Mouse (Mus musculus) hindbrain, embryonic 14.5 days (tissue): ENCODE data around the gene Stil. TPM values are rescaled to one million over a fixed set of nuclear protein-coding genes. Genes with fewer than 3 reads are reported as not detected.
"Not testable (repeated sequence)": the region's sequence is repeated elsewhere in the genome, so short reads cannot be mapped to it uniquely, and the experiment has no call there.

Experiments used
- ATAC-seq: fragments of 200-750 bp; cut with Nextera tagmentation; 2 replicates; pipeline ENCODE4 v1.8.0; 2017; ENCODE audit warnings: moderate number of reproducible peaks, mild to moderate bottlenecking, moderate TSS enrichment, moderate library complexity; ENCODE audit not compliant: low FRiP score
- DNase-seq: peaks from one replicate; pipeline ENCODE4 v3.0.0-alpha.2; 2015; ENCODE audit warnings: low spot score
- H3K27ac ChIP-seq: fragments of 300-500 bp; sonication (generic); 2 replicates; pipeline ENCODE4 v1.5.1; 2014; ENCODE audit warnings: mild to moderate bottlenecking, moderate library complexity
- H3K27me3 ChIP-seq: fragments of 300-500 bp; sonication (generic); 2 replicates; pipeline ENCODE4 v1.6.1; 2014; ENCODE audit warnings: mild to moderate bottlenecking, low read length, mixed read lengths; ENCODE audit not compliant: control insufficient read depth, insufficient read depth
- H3K36me3 ChIP-seq: fragments of 300-500 bp; sonication (generic); replicated peaks from 2 replicates; pipeline ENCODE4 v1.6.1; 2014; ENCODE audit not compliant: control insufficient read depth, insufficient read depth
- H3K4me1 ChIP-seq: fragments of 300-500 bp; sonication (generic); replicated peaks from 2 replicates; pipeline ENCODE4 v1.6.1; 2014; ENCODE audit warnings: antibody characterized with exemption, low read length, mixed read lengths; ENCODE audit not compliant: control insufficient read depth, insufficient read depth
- H3K4me2 ChIP-seq: fragments of 300-500 bp; sonication (generic); replicated peaks from 2 replicates; pipeline ENCODE4 v1.6.1; 2014; ENCODE audit warnings: mild to moderate bottlenecking, moderate library complexity
- H3K4me3 ChIP-seq: fragments of 300-500 bp; sonication (generic); replicated peaks from 2 replicates; pipeline ENCODE4 v1.5.1; 2014; ENCODE audit warnings: mild to moderate bottlenecking, low read length
- H3K9ac ChIP-seq: fragments of 300-500 bp; sonication (generic); 2 replicates; pipeline ENCODE4 v1.6.1; 2014
- H3K9me3 ChIP-seq: fragments of 300-500 bp; sonication (generic); 2 replicates; pipeline ENCODE4 v1.6.1; 2016; ENCODE audit warnings: low read length; ENCODE audit not compliant: control insufficient read depth
- WGBS: fragments of 180-500 bp; shearing (Covaris S2); extraction: QIAGEN DNeasy Blood & Tissue Kit; methylation state at CpG from one replicate; pipeline ENCODE4 v1.1.7; 2014; 5-methylcytosine and 5-hydroxymethylcytosine counted together
- polyA plus RNA-seq: library from polyadenylated mRNA; unstranded; fragments of >200 nt; fragmentation: Nextera tagmentation; extraction: Ambion mirVana; gene quantifications from 2 replicates; pipeline ENCODE4 v1.2.1, GENCODE M21; 2014

Gene Stil
- 2.9 and 3.6 TPM in 2 replicates for polyA plus RNA-seq

DNA sequence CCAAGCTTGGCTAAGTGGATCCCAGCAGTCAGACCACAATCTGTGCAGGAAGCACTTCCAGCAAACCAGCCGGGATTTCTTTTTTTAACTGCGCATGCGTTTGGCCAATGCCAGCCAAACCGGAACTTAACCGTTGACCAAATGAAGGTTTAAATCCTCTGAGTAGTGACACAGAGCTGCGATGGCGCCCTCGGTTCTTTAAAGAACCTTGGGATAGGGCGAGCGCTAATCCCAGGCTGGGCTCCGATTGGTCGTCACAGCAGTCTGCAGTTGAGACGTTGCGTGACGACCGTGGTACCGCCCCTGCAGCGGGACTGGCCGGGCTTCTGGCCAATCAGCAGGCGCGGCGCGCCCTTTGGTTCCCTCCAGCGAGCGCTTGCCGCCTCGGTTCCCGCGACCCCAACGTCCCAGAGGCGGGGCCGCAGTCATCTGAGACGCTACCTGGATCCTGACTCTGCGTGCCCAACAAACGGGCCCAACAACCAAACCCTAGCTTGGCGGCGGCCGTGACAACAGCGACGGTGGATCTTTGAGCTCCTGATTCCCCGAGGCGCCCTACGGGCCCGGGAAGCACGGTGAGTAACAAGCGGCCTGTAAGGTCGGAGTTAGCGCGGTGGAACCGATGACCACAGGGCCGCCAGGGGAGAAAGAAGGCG is at the start of gene Stil:
Stil (plus strand) TSS at position 387 of the 656 bp plus-strand sequence.
- Histone ChIP-seq H3K4me3 (peak within 1 kb of the TSS; percentile 52), H3K27ac (peak within 1 kb of the TSS; percentile 92), H3K9me3 (no peaks in the 10 kb centered on the region), H3K9ac (peak within 1 kb of the TSS; percentile 69), H3K36me3 (no peaks in the 10 kb centered on the region), H3K27me3 (no peaks in the 10 kb centered on the region), H3K4me2 (peak within 1 kb of the TSS; percentile 77), H3K4me1 (peaks cover 6% of the 10 kb centered on the region; the same call in 1 of the 2 replicates)
- DNase-seq (peak; percentile 95), ATAC-seq (peak; percentile 100)
- under 1% methylated on average over 52 of the region's 52 CpGs for WGBS

DNA sequence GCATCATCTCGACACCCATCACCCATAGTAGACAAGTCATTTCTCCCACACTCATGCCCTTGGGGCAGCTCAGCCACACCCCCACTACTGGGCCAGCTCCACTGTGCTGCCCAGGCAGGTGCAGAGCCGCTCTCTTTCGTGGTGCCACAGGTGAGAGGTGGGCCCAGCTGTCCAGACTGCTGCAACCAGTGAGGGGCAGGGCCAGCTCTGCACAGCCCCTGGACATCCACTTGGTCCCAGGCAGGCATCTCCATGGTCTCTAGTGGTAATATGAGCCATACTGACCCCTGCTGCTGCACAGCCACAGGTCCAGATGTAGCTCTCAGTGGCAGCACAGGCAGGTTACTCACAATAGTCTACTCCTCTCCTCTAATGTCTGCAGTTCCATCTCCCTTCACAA is 46.8 kb upstream of the Stil start:
- H3K9ac ChIP-seq: no peak overlapping the region
- H3K4me1 ChIP-seq: no peaks in the 10 kb centered on the region
- H3K36me3 ChIP-seq: peaks cover 4% of the 10 kb centered on the region; the same call in 1 of the 2 replicates
- ATAC-seq (no peak), DNase-seq (no peak)
- no peak overlapping the region for H3K4me3 ChIP-seq
- no peaks in the 10 kb centered on the region for H3K27me3 ChIP-seq
- H3K9me3 ChIP-seq: no peaks in the 10 kb centered on the region
- WGBS: 93% methylated on average over 3 of the region's 3 CpGs
- no peak overlapping the region for H3K4me2 ChIP-seq
- H3K27ac ChIP-seq: no peak overlapping the region

- no peak overlapping the region for H3K27ac ChIP-seq
- H3K4me3 ChIP-seq: no peak overlapping the region
- no peaks in the 10 kb centered on the region for H3K4me1 ChIP-seq
- no peak overlapping the region for H3K9ac ChIP-seq
- H3K9me3 ChIP-seq: no peaks in the 10 kb centered on the region
- DNase-seq: no peak
- H3K4me2 ChIP-seq: no peak overlapping the region
- no peak for ATAC-seq
- no peaks in the 10 kb centered on the region for H3K27me3 ChIP-seq
- peaks cover 35% of the 10 kb centered on the region for H3K36me3 ChIP-seq
These were observed 42.6 kb upstream of the Stil start for GRCm38 (mm10) chr4:114957403-114957802.

DNA sequence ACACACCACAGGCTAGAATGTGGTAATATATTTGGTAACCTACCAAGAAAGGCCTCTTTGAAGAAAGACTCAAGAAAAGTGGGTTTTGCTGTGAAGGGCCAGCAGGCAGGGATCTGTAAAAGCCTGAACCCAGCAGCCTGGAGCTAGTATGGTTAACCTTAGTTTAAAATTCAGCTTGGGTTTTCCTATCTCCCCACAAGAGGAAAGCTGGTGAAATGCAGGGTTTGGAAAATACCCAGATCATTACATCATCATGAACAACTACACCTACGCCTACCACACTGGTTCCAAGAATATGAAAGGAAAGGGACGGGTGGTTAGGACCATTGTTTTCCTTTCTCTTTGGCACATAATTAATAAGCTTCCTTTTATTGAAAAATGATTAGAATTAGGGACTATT is 41.7 kb upstream of the Stil start:
- no peaks in the 10 kb centered on the region for H3K4me1 ChIP-seq

DNA sequence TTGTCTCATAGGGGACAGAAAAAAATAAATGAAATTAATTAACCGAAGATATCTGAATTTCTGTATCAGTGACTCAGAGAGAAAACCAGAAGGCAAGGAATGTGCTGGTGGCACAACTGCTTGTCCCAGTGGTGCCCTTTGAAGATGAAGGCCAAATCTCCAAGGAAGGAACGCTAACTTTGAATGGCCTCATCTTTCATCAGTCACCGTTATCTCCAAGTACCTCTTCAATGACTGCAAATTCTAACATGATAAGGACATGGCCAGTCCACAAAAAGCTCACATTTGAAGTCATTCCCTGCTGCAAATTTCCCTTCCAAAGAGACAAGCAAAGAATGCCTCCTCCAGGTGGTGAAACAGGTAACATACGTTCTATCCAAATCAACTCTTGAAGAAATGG is 41.2 kb upstream of the Stil start:
- H3K36me3 ChIP-seq: peaks cover 43% of the 10 kb centered on the region
- no peak for ATAC-seq
- over 99% methylated on average over 4 of the region's 4 CpGs for WGBS

More for the DNA sequence above, 41.7 kb upstream of the Stil start:
- H3K9me3 ChIP-seq: no peaks in the 10 kb centered on the region
- no peak for DNase-seq
- no peak for ATAC-seq
- no peaks in the 10 kb centered on the region for H3K27me3 ChIP-seq
- peaks cover 42% of the 10 kb centered on the region for H3K36me3 ChIP-seq
- H3K27ac ChIP-seq: no peak overlapping the region
- H3K4me3 ChIP-seq: no peak overlapping the region
- no peak overlapping the region for H3K4me2 ChIP-seq
- WGBS: 81% methylated on average over 2 of the region's 2 CpGs
- H3K9ac ChIP-seq: no peak overlapping the region

DNA sequence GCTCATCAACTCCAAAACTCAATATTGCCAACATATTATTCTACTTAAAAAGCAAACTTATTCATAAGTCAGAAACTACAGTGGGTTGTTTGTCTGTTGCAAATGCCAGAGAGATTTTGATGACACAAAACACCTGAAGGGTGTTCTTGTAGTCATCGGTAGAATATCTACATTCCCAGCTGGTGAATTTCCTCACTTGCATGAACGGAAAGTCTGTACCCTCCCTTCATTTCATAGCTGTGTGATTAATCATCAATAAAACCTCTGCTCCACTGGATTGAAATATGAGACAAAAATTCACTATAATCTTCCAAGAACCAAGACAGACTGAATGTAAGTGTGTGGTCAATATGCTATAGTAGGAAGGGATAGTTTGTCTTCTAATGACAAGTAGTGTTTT is 40.4 kb upstream of the Stil start:
- no peak for DNase-seq
- no peak overlapping the region for H3K4me3 ChIP-seq
- H3K36me3 ChIP-seq: peaks cover 48% of the 10 kb centered on the region
- 93% methylated on average over 2 of the region's 2 CpGs for WGBS
- no peak overlapping the region for H3K27ac ChIP-seq
- no peak overlapping the region for H3K9ac ChIP-seq
- H3K4me2 ChIP-seq: no peak overlapping the region
- no peaks in the 10 kb centered on the region for H3K27me3 ChIP-seq
- no peaks in the 10 kb centered on the region for H3K4me1 ChIP-seq
- ATAC-seq: no peak
- no peaks in the 10 kb centered on the region for H3K9me3 ChIP-seq

More for the DNA sequence above, 41.2 kb upstream of the Stil start:
- Histone ChIP-seq H3K4me1 (no peaks in the 10 kb centered on the region), H3K27me3 (no peaks in the 10 kb centered on the region), H3K4me3 (no peak overlapping the region), H3K27ac (no peak overlapping the region), H3K9ac (no peak overlapping the region), H3K4me2 (no peak overlapping the region), H3K9me3 (no peaks in the 10 kb centered on the region)
- no peak for DNase-seq

DNA sequence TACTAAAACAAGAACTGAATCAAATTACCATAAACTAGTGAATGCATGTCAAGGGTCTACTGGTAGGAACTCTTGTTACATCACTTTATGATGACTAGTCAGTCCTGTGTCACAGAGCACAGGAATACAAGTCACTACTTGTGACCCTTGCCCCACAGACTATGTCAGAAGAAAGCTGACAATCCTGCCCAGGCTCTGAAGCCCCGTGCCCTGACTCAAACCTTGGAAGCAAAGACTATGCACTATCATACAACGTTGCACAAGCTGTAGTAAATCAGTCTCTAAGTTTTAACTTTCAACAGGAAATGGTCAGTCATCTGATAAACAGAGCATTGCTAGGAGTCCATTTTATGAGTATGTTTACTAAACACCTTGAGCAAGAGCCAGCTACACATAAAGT is 39.1 kb upstream of the Stil start:
- not testable (repeated sequence) for H3K27me3 ChIP-seq, H3K4me2 ChIP-seq, H3K9me3 ChIP-seq, ATAC-seq, H3K27ac ChIP-seq, H3K4me1 ChIP-seq, H3K4me3 ChIP-seq, DNase-seq, H3K9ac ChIP-seq
- H3K36me3 ChIP-seq: peaks cover 61% of the 10 kb centered on the region
- 94% methylated on average over 2 of the region's 2 CpGs for WGBS

- peaks cover 33% of the 10 kb centered on the region for H3K36me3 ChIP-seq
- H3K4me1 ChIP-seq: no peaks in the 10 kb centered on the region
- no peak for DNase-seq
- H3K9me3 ChIP-seq: no peaks in the 10 kb centered on the region
- ATAC-seq: no peak
- no peak overlapping the region for H3K4me2 ChIP-seq
- H3K27ac ChIP-seq: no peak overlapping the region
- no peak overlapping the region for H3K9ac ChIP-seq
- WGBS: 98% methylated on average over 5 of the region's 5 CpGs
- H3K27me3 ChIP-seq: no peaks in the 10 kb centered on the region
- H3K4me3 ChIP-seq: no peak overlapping the region
These were observed 29.2 kb upstream of the Stil start for GRCm38 (mm10) chr4:114970736-114971135.

- H3K9ac ChIP-seq: no peak overlapping the region
- H3K4me1 ChIP-seq: no peaks in the 10 kb centered on the region
- WGBS: 86% methylated on average over 1 of the region's 1 CpGs
- H3K4me3 ChIP-seq: no peak overlapping the region
- H3K27ac ChIP-seq: no peak overlapping the region
- no peaks in the 10 kb centered on the region for H3K9me3 ChIP-seq
- H3K4me2 ChIP-seq: no peak overlapping the region
- ATAC-seq (no peak), DNase-seq (no peak)
- H3K36me3 ChIP-seq: peaks cover 9% of the 10 kb centered on the region
- H3K27me3 ChIP-seq: no peaks in the 10 kb centered on the region
These were observed 26.7 kb upstream of the Stil start for GRCm38 (mm10) chr4:114973229-114973740.
